Mouse (Mus musculus) G1E (cell line): ENCODE results near the gene Fam69a. TPM values are rescaled to one million over a fixed set of nuclear protein-coding genes. Genes with fewer than 3 reads are reported as not detected.

Source experiments
- ATAC-seq: 2 replicates; pipeline ENCODE4 v1.8.0; 2016; ENCODE audit warnings: mild to moderate bottlenecking; ENCODE audit not compliant: insufficient number of reproducible peaks, poor library complexity, low FRiP score, severe bottlenecking; ENCODE audit errors: extremely low read depth
- DNase-seq: peaks from one replicate; pipeline ENCODE4 v3.0.0; 2012; ENCODE audit warnings: low spot score
- H3K27me3 ChIP-seq: 2 replicates; pipeline ENCODE4 v1.6.1; 2012; ENCODE audit warnings: mild to moderate bottlenecking, low read length, inconsistent platforms; ENCODE audit not compliant: insufficient read depth
- H3K36me3 ChIP-seq: replicated peaks from 2 replicates; pipeline ENCODE3; 2012; ENCODE audit warnings: mild to moderate bottlenecking, inconsistent platforms
- H3K4me1 ChIP-seq: 2 replicates; pipeline ENCODE4 v1.6.1; 2012; ENCODE audit warnings: low read depth, low read length, inconsistent platforms, mixed read lengths; ENCODE audit not compliant: insufficient read depth
- H3K4me3 ChIP-seq: 2 replicates; pipeline ENCODE4 v1.5.1; 2012; ENCODE audit warnings: low read depth, mild to moderate bottlenecking, inconsistent platforms, low read length, moderate library complexity, mixed read lengths
- H3K9me3 ChIP-seq: replicated peaks from 2 replicates; pipeline ENCODE4 v1.6.1; 2012; ENCODE audit warnings: inconsistent platforms
- CTCF ChIP-seq: IDR thresholded peaks from 2 replicates; pipeline ENCODE4 v1.5.1; 2012; ENCODE audit warnings: low read depth, low read length, inconsistent platforms, mixed read lengths
- GATA1 ChIP-seq: IDR thresholded peaks from 2 replicates; pipeline ENCODE4 v1.6.1; 2012; ENCODE audit warnings: borderline replicate concordance, low read length, inconsistent platforms, mixed read lengths
- GATA2 ChIP-seq: IDR thresholded peaks from 2 replicates; pipeline ENCODE4 v1.6.1; 2012; ENCODE audit warnings: low read depth, low read length, inconsistent platforms, borderline replicate concordance
- POLR2AphosphoS5 ChIP-seq: IDR thresholded peaks from 2 replicates; pipeline ENCODE4 v1.6.1; 2012; ENCODE audit warnings: low read depth, low read length, inconsistent platforms; ENCODE audit not compliant: insufficient replicate concordance
- TAL1 ChIP-seq: conservative IDR thresholded peaks from 2 replicates; pipeline ENCODE4 v1.6.1; 2012; ENCODE audit warnings: low read depth, low read length, inconsistent platforms, mixed read lengths
- polyA plus RNA-seq: library from polyadenylated mRNA; stranded (reverse); fragments of >175 nt; gene quantifications from 2 replicates; pipeline ENCODE4 v1.2.3, GENCODE M21; 2012
- total RNA-seq, 2 experiments: library from RNA; stranded (forward) in 1 of 2; stranded (reverse) in 1 of 2; fragments of 200-1000 nt in 1 of 2; fragments of >200 nt in 1 of 2; fragmentation: Nextera tagmentation in 1 of 2; gene quantifications; 2 replicates each; pipeline ENCODE4 v1.2.3; 2014 to 2017

The Fam69a gene
- total and polyA plus RNA-seq, 3 experiments: 2.3 to 52.3 (median 25.8) TPM

DNA sequence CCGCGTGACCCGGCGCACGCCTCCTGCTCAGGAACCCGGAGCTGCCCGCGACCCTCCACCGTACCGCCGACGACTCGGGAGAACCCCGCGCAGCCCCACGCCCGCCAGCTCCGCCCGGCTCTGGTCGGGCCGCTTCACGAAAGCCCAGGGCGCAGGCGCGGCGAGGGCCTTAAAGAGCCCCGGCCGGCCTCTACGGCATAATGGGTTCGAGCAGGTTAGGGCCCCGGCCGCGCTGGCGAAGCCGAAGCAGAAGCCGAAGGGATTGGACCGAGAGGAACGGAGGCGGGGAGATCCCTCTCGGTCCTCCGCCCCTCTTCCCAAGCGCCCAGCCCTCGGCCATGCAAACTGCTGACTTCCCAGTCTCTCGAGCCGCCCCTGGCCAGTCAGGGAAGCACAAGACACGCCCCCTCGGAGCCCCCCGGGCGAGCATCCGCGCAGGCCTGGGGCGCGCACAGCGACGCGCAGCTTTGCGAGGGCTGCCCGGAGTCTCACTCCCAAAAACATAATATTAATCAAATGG is 117.9 kb downstream of the Fam69a start:
- peak overlapping the region; percentile 89 for H3K4me3 ChIP-seq
- H3K36me3 ChIP-seq: peaks cover 15% of the 10 kb centered on the region
- no peaks in the 10 kb centered on the region for H3K9me3 ChIP-seq
- H3K4me1 ChIP-seq: peaks cover 74% of the 10 kb centered on the region
- no peaks in the 10 kb centered on the region for H3K27me3 ChIP-seq
- DNase-seq (peak; percentile 87), ATAC-seq (peak; percentile 73)
- TF ChIP-seq CTCF (no peak), TAL1 (no peak), GATA1 (no peak)

DNA sequence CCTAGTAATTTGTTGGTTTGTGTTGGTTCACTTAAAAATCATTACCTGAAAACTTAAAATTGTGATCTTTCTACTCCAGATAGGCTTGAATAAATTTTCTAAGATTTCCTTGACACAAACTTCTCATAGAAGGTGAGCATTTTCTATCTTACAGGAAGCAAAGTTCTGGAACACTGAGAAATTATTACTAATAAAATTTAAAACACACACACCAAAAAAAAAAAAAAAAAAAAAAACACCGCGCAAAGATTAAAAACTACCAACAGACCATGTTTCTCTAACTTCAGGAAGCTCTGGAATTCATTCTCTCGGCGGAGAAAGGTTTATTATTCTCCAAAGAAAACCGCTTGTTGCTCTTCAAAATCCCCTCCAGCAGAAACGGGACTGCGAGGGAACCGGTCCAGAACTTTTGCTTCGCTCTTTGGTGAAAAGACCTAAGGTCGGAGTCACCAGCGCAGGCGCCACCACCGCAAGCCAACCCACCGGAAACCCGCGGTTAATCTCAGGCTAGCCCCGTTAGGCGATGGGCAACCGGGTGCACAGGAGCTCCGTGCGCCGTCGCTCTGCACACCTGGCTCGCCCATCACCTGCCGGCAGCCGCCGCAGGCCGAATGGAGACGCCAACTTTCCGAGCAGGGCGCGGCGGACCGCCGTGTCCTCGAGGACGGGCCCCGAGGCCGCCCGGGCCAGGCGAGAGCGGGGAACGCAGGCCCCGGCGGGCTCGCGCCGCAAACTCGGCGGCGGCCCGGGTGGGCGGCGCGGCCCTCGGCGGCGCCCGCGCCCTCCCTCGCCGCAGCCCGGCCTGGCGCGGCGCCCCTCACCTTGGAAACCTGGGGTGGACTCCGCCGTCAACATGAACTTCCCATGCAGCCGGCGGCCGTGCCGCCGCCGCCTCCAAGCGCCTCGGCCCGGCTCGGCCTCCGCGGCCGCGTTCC is 118.6 kb downstream of the Fam69a start:
- DNase-seq (peak; percentile 42), ATAC-seq (no peak)
- peaks cover 16% of the 10 kb centered on the region for H3K36me3 ChIP-seq
- TF ChIP-seq CTCF: no peak
- TF ChIP-seq POLR2AphosphoS5: no peak
- no peak for TF ChIP-seq GATA1
- TF ChIP-seq TAL1: no peak
- no peak for TF ChIP-seq GATA2
- H3K9me3 ChIP-seq: no peaks in the 10 kb centered on the region
- no peaks in the 10 kb centered on the region for H3K27me3 ChIP-seq
- peaks cover 68% of the 10 kb centered on the region for H3K4me1 ChIP-seq
- H3K4me3 ChIP-seq: peak overlapping the region; percentile 89

DNA sequence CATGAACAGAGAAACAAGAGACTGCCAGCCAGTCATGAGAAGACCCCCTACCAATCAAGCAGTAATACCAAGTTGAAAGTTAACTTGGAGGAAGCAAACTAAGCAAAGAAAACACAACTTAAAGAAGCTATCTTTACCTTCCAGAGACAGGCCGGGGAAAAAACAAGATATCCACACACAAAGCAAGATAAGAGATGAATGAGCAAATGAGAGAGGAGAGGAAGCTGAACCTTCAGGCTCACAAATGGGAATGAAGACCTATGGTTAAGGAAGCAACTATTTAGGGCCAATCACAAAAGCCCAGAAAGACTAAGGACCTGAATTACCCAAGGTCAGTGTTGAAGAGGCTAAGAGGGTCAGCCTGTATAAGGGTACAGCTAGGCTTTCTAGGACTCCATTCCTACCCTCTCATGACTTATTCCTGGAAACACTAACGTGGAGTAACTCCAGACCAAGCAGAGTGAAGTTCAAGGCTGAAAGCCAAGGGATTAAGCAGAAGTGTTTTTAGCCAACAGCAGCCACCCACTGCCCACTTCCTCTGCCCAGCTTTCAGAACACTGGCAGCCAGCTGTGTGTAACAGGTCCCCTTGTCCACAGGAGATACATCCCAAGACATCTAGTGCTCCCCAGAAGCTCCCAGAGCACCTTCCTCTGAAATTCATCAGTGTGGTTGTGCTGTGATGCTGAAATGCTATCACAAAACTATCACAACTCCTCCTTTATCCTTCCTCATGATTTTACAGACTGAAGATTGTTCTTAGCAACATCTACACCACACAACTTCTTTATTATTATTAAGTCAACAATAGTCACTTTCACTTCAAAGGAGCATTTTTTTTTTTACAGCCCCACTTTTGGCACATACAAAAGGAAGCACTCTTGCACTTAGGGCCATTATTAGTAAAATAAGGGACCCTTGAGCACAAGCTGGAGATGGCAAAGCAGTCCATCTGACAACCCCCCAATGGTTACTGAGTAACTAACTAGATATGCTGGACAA is 120.5 kb downstream of the Fam69a start:
- peak; percentile 24; the same call in 1 of the 2 replicates for ATAC-seq
- no peak for TF ChIP-seq TAL1
- H3K36me3 ChIP-seq: peaks cover 12% of the 10 kb centered on the region
- DNase-seq: no peak
- peak overlapping the region; percentile 28; the same call in 1 of the 2 replicates for H3K4me3 ChIP-seq
- H3K27me3 ChIP-seq: no peaks in the 10 kb centered on the region
- no peaks in the 10 kb centered on the region for H3K9me3 ChIP-seq
- peaks cover 60% of the 10 kb centered on the region for H3K4me1 ChIP-seq

DNA sequence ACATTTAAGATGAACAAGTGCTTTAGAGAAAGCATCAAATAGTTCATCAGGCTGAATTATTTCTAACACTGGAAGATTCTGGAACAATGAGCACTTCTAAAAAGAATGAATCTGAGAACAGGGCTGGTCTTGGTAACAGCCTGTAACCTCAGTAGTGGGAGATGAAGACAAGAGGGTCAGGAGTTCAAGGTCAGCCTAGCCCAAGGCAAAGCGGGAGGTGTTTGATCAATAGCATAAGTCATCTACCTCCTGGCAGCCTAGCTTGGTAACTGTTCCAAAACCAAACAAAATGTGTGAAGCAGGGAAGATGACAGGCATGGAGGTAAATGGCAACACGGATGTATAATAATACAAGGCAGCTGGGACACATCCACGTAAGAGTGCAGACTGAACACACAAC is 122.9 kb downstream of the Fam69a start:
- ATAC-seq (no peak), DNase-seq (no peak)
- no peaks in the 10 kb centered on the region for H3K9me3 ChIP-seq
- H3K27me3 ChIP-seq: no peaks in the 10 kb centered on the region
- H3K36me3 ChIP-seq: peaks cover 13% of the 10 kb centered on the region
- H3K4me3 ChIP-seq: no peak overlapping the region
- peaks cover 44% of the 10 kb centered on the region for H3K4me1 ChIP-seq
- TF ChIP-seq POLR2AphosphoS5 (no peak), GATA2 (no peak)

DNA sequence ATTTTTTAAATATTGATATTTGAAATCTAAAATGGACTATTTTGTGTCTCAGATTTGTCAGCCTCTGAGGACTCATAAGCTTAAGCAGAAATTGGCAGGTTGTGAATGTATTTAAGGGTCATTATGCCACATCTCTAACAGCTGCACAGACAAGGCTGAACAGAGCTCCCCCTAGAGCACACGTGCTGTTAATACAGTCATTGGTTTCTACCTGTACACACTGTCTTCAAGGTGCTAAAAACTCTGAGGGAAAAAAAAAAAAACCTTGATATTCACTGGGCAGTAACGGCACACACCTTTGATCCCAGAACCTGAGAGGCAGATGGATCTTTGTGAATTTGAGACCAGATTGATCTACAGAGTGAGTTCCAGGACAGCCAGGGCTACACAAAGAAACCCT is 127.9 kb downstream of the Fam69a start:
- Histone ChIP-seq H3K4me1 (peaks cover 31% of the 10 kb centered on the region), H3K36me3 (peaks cover 10% of the 10 kb centered on the region), H3K27me3 (no peaks in the 10 kb centered on the region), H3K4me3 (no peak overlapping the region), H3K9me3 (no peaks in the 10 kb centered on the region)
- DNase-seq (no peak), ATAC-seq (no peak)
- TF ChIP-seq CTCF (peak; percentile 36), POLR2AphosphoS5 (no peak), GATA2 (no peak)

Other genes with a start within 250 kb of the Fam69a start
- not detected in 2 replicates for gene Ube2d2b, start 157.0 kb downstream of the Fam69a start, total RNA-seq (2014; fragmentation: Nextera tagmentation)
- gene Ube2d2b, start 157.0 kb downstream of the Fam69a start, total RNA-seq (2017): 0.05 TPM in 1 of 2 replicates, not detected in the other
- not detected in 2 replicates for gene Ube2d2b, start 157.0 kb downstream of the Fam69a start, polyA plus RNA-seq
- 58.1 and 94.2 TPM in 2 replicates for gene Evi5, start 112.0 kb downstream of the Fam69a start, total RNA-seq (2014; fragmentation: Nextera tagmentation)
- 26.1 and 36.4 TPM in 2 replicates for gene Evi5, start 112.0 kb downstream of the Fam69a start, total RNA-seq (2017)
- 3.3 and 3.8 TPM in 2 replicates for gene Evi5, start 112.0 kb downstream of the Fam69a start, polyA plus RNA-seq
- gene Rpl5, start 86.6 kb downstream of the Fam69a start, total RNA-seq (2014; fragmentation: Nextera tagmentation): 875 and 1,036 TPM in 2 replicates
- 329 and 387 TPM in 2 replicates for gene Rpl5, start 86.6 kb downstream of the Fam69a start, total RNA-seq (2017)
- gene Rpl5, start 86.6 kb downstream of the Fam69a start, polyA plus RNA-seq: 53.7 and 54.0 TPM in 2 replicates
- 112 and 113 TPM in 2 replicates for gene Mtf2, start 78.6 kb upstream of the Fam69a start, total RNA-seq (2014; fragmentation: Nextera tagmentation)
- 74.6 and 95.1 TPM in 2 replicates for gene Mtf2, start 78.6 kb upstream of the Fam69a start, total RNA-seq (2017)
- gene Mtf2, start 78.6 kb upstream of the Fam69a start, polyA plus RNA-seq: 18.5 and 26.6 TPM in 2 replicates
- 40.3 and 43.8 TPM in 2 replicates for gene Tmed5, start 145.5 kb upstream of the Fam69a start, total RNA-seq (2014; fragmentation: Nextera tagmentation)
- 31.0 and 48.4 TPM in 2 replicates for gene Tmed5, start 145.5 kb upstream of the Fam69a start, total RNA-seq (2017)
- 31.8 and 43.3 TPM in 2 replicates for gene Tmed5, start 145.5 kb upstream of the Fam69a start, polyA plus RNA-seq
- gene Ccdc18, start 145.8 kb upstream of the Fam69a start, total RNA-seq (2014; fragmentation: Nextera tagmentation): 31.3 and 33.7 TPM in 2 replicates
- 13.5 and 17.4 TPM in 2 replicates for gene Ccdc18, start 145.8 kb upstream of the Fam69a start, total RNA-seq (2017)
- gene Ccdc18, start 145.8 kb upstream of the Fam69a start, polyA plus RNA-seq: 0.52 and 0.77 TPM in 2 replicates